Mouse (Mus musculus): ENCODE data around the gene Arpp21.

Arpp21 gene

GRCm38 (mm10) chr9:112235696-112236397, at the start of gene Arpp21:
Gene Arpp21 (minus strand): TSS chr9:112235938.
- peak; percentile 55 for DNase-seq

DNA sequence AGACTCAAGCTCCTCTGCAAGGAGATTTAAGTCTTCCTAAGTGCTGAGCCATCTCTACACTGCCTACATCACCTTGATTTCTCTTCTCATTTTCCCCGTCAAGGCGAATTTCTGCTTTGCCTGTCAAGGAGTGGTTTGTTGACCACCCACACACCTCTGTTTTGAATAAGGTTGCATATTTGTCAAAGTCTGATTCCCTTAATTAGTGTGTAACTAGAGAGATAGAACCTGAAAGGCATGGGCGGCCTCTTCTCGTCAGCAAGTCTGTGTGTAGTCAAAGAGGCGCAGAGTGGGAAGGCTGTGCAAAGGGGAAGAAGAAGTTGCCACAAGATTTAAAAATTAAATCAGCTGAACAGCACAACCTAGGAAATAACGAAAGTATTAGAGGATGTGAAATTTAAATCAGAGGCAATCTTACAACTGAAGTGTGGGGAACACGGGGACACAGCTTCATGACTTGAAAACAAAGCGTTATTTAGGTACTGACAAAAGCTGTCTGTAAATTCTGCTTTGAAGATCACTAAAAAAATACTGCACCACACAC, 36.8 kb upstream of the Arpp21 start:
- no peak for DNase-seq

GRCm38 (mm10) chr9:112264982-112265641, 29.4 kb upstream of the Arpp21 start:
- DNase-seq = no peak

- DNase-seq = no peak
Observed at GRCm38 (mm10) chr9:112261986-112262901, 26.5 kb upstream of the Arpp21 start.

- no peak for DNase-seq
Observed at GRCm38 (mm10) chr9:112261556-112261955, 25.8 kb upstream of the Arpp21 start.

DNA sequence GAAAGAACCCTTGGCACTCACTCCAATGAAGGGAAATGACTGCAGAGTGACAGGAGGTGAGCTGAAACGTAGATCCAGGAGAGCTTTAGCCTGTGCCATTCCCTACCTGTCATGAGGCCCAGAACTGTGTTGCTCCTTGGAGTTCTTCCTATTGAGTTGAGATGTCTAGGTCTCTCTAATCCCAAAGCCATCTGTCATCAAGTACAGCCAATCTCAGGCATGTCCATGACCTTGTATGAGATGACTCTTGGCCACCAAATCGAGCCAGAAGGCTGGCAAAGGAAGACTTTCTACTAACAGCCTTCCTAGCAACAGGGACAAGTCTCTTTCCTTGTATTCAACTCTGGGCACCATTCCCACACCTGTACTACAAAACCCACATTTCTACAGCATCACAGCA, 25.0 kb upstream of the Arpp21 start:
- no peak for DNase-seq

- no peak for DNase-seq
Observed at GRCm38 (mm10) chr9:112258560-112258959, 22.8 kb upstream of the Arpp21 start.

GRCm38 (mm10) chr9:112255971-112256370, 20.2 kb upstream of the Arpp21 start:
- DNase-seq = no peak

DNA sequence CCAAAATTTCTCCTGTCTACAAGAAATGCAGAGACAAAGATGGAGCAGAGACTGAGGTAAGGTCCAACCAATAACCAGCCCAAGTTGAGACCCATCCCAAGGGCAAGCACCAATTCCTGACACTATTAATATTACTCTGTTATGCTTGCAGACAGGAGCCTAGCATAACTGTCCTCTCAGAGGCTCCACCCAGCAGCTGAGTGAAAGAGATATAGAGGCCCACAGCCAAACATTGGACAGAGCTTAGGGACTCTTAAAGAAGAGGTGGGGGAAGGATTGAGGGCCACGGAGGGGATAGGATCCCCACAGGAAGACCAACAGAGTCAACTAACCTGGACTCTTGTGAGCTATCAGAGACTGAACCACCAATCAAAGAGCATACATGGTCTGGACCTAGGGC, 18.0 kb upstream of the Arpp21 start:
- no peak for DNase-seq

GRCm38 (mm10) chr9:112251857-112252256, 16.1 kb upstream of the Arpp21 start:
- no peak for DNase-seq

GRCm38 (mm10) chr9:112251339-112251738, 15.6 kb upstream of the Arpp21 start:
- DNase-seq = no peak

DNA sequence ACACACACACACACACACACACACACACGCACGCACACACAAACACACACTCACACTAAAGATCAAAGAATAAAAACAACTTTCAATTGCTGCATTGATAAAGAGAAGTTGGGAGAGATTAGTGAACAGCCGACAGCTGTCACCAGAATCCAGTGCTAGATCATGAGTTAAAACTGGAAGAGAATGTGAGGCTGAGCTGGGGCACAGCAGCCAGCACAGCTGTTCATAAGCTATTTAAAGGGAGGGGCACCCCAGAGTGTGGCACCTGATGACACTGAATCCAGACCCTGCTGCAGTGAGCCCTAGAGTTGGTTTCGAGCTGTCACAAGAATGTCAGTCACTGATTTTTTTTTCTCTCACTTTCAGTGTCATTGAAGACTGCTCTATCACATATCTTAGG, 14.0 kb upstream of the Arpp21 start:
- DNase-seq = peak; percentile 32

DNA sequence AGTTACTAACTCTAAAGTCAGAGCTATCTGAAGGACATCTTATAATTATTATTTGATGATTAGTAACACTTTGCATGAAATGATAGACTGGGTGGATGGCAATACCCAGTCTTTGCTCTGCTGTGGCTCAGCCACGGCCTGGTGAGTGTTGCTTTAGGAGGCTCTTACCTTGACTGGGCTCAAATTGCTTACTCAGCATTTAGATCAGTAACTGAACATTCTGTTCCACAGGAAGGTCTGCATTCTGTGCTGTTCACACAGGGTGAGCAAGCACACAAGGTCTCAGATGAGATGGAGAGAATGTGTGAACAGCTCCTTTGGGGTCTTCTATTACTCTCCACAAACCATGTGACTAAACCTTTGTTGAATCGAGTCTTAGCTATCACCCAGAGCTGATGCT, 11.4 kb upstream of the Arpp21 start:
- no peak for DNase-seq

- no peak for DNase-seq
Observed at GRCm38 (mm10) chr9:112238168-112238567, 2.4 kb upstream of the Arpp21 start.

DNA sequence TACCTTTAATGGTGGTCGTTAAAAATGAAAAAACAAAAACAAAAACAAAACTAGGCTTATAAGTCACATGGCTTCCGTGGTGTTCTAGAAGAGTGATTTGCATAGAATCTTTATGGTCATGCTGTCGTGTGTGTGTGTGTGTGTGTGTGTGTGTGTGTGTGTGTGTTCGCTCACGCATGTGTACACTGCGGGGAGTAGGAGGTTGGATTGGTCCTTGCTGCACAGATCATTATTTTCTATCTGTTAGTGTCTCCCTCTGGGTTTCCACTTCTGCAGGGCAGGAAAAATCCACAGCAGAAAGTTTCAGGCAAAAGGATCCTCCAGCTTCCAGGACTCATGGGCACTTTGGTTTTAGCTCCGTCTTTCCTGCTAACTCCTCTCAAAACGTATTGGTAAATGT, 813 bp upstream of the Arpp21 start:
- no peak for DNase-seq

GRCm38 (mm10) chr9:112235041-112235695, 570 bp downstream of the Arpp21 start:
- peak; percentile 77 for DNase-seq

DNA sequence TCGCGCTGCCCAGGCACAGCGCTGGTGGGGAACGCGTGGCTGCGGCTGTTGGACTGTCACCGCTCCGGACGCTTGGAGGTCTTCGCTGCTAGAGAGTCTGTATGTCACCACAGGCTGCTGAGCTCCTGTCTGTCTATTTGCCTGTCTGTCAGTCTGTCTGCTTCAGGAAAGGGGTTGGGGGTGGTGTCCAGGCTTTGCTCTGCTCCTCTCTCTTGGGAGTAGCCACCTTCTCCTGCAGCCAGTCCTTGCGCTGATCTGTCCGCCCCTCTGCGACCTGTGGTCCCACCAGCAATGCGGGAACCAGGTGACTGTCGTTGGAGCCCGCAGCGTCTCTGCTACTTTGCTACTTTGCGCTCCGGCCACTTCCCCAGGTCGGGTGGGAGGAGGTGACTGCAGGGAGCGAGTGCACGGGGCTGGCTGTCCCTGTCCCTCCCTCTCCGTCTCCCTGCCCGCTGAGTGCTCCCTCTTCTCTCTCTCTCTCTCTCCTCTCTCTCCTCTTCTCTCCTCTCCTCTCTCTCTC, 1.2 kb downstream of the Arpp21 start:
- DNase-seq = peak; percentile 69

GRCm38 (mm10) chr9:112233822-112234504, 1.8 kb downstream of the Arpp21 start:
- DNase-seq = no peak

GRCm38 (mm10) chr9:112233378-112233777, 2.4 kb downstream of the Arpp21 start:
- no peak for DNase-seq

DNA sequence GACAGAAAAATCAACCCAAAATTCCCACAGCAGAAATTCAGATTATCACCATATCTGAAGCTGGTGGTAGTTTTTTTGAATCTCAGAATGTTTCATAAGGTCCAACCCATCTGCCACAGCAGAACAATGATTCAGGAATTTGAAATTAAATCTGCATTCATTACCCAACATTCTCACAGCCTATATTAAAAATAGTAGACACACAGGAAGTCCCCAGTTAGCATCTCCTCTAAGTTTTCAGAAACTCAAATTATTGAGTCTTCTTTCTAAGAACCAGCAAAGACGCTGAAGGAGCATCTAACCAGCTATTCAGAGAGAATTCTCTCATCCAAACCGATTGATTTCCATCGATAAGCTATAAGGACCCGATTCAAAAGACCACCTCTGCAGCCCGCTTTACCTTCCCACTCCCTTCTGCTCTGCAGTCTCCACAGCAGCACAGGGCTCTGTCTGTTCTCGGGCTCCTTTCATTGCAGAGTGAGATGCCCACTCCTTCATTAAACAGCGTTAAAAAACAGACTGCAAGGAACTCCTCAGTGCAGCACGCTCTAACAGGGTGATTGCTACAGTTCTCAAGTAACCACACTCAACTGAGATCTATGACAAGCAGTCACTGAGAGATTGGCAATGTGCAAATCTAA, 3.7 kb downstream of the Arpp21 start:
- DNase-seq = no peak

- no peak for DNase-seq
Observed at GRCm38 (mm10) chr9:112231383-112231782, 4.4 kb downstream of the Arpp21 start.

Data from thymus, postnatal 4 days (tissue).